In genomic region chr2:30443281-30443680, GRCm38 (mm10) we compare ENCODE assay signal across 9 mouse cellular contexts. TPM values are rescaled to one million over a fixed set of nuclear protein-coding genes. Genes with fewer than 3 reads are reported as not detected.
DNase-seq lines count a peak whose midpoint lies in the region; ATAC-seq lines count a peak whose summit lies in the region.
"Had no signal": no experiment of that assay in that cellular context is flagged by ENCODE, and none has a peak within 500 bp of the region (broad histone marks: within the 10 kb centered on the region; RNA-seq: fewer than 3 reads in every experiment).

No protein-coding gene starts in this region.

- no peak for DNase-seq in heart, postnatal 4 days
- no peak for DNase-seq in hindbrain, embryonic 10.5 days (ENCODE audit: low spot score)
- no peak for DNase-seq in frontal cortex, postnatal 36 days (ENCODE audit: low spot score in 2 of 2)
- no peak for DNase-seq in left cerebral cortex, adult 18-20 months (ENCODE audit: low spot score in 2 of 2)
- no peak for DNase-seq in right cerebral cortex, postnatal 14 days

- peaks cover 73% of the 10 kb centered on the region for H3K36me3 ChIP-seq in heart, embryonic 14.5 days (ENCODE audit: control insufficient read depth, insufficient read depth, low read length)
- peaks cover 79% of the 10 kb centered on the region for H3K36me3 ChIP-seq in hindbrain, embryonic 10.5 days
- H3K36me3 ChIP-seq in midbrain, embryonic 13.5 days = peaks cover 71% of the 10 kb centered on the region

- H3K9ac ChIP-seq in heart, embryonic 14.5 days (ENCODE audit: low read length) = peak overlapping the region; percentile 86
- peak overlapping the region; percentile 57 for H3K9ac ChIP-seq in midbrain, embryonic 13.5 days (replicated peaks)

- H3K27ac ChIP-seq in heart, embryonic 14.5 days (replicated peaks in 1 of 2; ENCODE audit: control insufficient read depth in 1 of 2, insufficient read depth in 1 of 2, low read depth in 2 of 2, low read length in 2 of 2) = peak overlapping the region; percentile 98 to 99
- H3K27ac ChIP-seq in brown adipose tissue, adult 24 weeks (replicated peaks; ENCODE audit: low read depth, low read length) = peak overlapping the region; percentile 99
- peak overlapping the region; percentile 98 for H3K27ac ChIP-seq in hindbrain, embryonic 10.5 days
- peak overlapping the region; percentile 97 for H3K27ac ChIP-seq in midbrain, embryonic 13.5 days

- H3K4me3 ChIP-seq in heart, embryonic 14.5 days (ENCODE audit: control insufficient read depth in 1 of 2, insufficient read depth in 1 of 2, low read depth in 1 of 2, low read length in 2 of 2) = peak overlapping the region; percentile 39 to 41; a peak in 2 of 4 replicates
- no peak overlapping the region for H3K4me3 ChIP-seq in brown adipose tissue, adult 24 weeks (ENCODE audit: insufficient read depth, low read depth, low read length)
- no peak overlapping the region for H3K4me3 ChIP-seq in hindbrain, embryonic 10.5 days
- H3K4me3 ChIP-seq in midbrain, embryonic 13.5 days (replicated peaks) = no peak overlapping the region

- ATAC-seq in heart, embryonic 14.5 days (ENCODE audit: insufficient number of reproducible peaks, insufficient read depth, low FRiP score, low read depth) = no peak
- no peak for ATAC-seq in midbrain, embryonic 13.5 days

- 39% methylated on average over 4 of the region's 4 CpGs for WGBS in heart, embryonic 14.5 days
- WGBS in hindbrain, embryonic 10.5 days = 68% methylated on average over 4 of the region's 4 CpGs
- WGBS in midbrain, embryonic 13.5 days = 61% methylated on average over 4 of the region's 4 CpGs

- H3K4me2 ChIP-seq in heart, embryonic 14.5 days (ENCODE audit: low read length) = peak overlapping the region; percentile 87
- no peak overlapping the region for H3K4me2 ChIP-seq in midbrain, embryonic 13.5 days (replicated peaks)

- no peaks in the 10 kb centered on the region for H3K27me3 ChIP-seq in heart, embryonic 14.5 days (ENCODE audit: control insufficient read depth, insufficient read depth, low read length)
- no peaks in the 10 kb centered on the region for H3K27me3 ChIP-seq in hindbrain, embryonic 10.5 days (ENCODE audit: insufficient read depth, poor library complexity, severe bottlenecking)
- no peaks in the 10 kb centered on the region for H3K27me3 ChIP-seq in midbrain, embryonic 13.5 days

- no peaks in the 10 kb centered on the region for H3K9me3 ChIP-seq in heart, embryonic 14.5 days (ENCODE audit: control insufficient read depth, low read length)
- H3K9me3 ChIP-seq in hindbrain, embryonic 10.5 days = no peaks in the 10 kb centered on the region
- H3K9me3 ChIP-seq in midbrain, embryonic 13.5 days = no peaks in the 10 kb centered on the region
- H3K9me3 ChIP-seq: G1E had no signal

- H3K4me1 ChIP-seq in heart, embryonic 14.5 days (ENCODE audit: control insufficient read depth in 2 of 2, insufficient read depth in 2 of 2, low read length in 2 of 2) = peaks cover 62 to 76% of the 10 kb centered on the region in 2 experiments
- peaks cover 67% of the 10 kb centered on the region for H3K4me1 ChIP-seq in brown adipose tissue, adult 24 weeks (ENCODE audit: control insufficient read depth, insufficient read depth, insufficient read length, low read length)
- peaks cover 88% of the 10 kb centered on the region for H3K4me1 ChIP-seq in hindbrain, embryonic 10.5 days (replicated peaks)
- peaks cover 52% of the 10 kb centered on the region for H3K4me1 ChIP-seq in midbrain, embryonic 13.5 days (replicated peaks)

RNA-seq across cellular contexts. Expression of gene Ptpa, which starts 27.4 kb away (rescaled TPM):
- 42.0 and 61.2 TPM in 2 replicates for polyA plus RNA-seq in heart, embryonic 14.5 days (2014; fragmentation: Nextera tagmentation; extraction: Ambion mirVana)
- 100 to 1,000 TPM; 139 TPM for total RNA-seq in heart, postnatal 4 days (2021)
- 83.8 and 94.3 TPM in 2 replicates for polyA plus RNA-seq in brown adipose tissue, adult 24 weeks (2012; ENCODE audit: insufficient read depth, insufficient read length, missing spikeins)
- polyA plus RNA-seq in hindbrain, embryonic 10.5 days (2016; fragmentation: Nextera tagmentation; extraction: Ambion mirVana) = 149 and 151 TPM in 2 replicates
- polyA plus RNA-seq in midbrain, embryonic 13.5 days (2015; fragmentation: Nextera tagmentation; extraction: Ambion mirVana) = 128 and 134 TPM in 2 replicates
- total RNA-seq in left cerebral cortex, adult 18-20 months (2021) = 100 to 1,000 TPM; 182 to 189 TPM

RNA-seq across cellular contexts. Expression of gene Crat, which starts 27.7 kb away (rescaled TPM):
- polyA plus RNA-seq in heart, embryonic 14.5 days (2014; fragmentation: Nextera tagmentation; extraction: Ambion mirVana) = 127 and 135 TPM in 2 replicates
- total RNA-seq in heart, postnatal 4 days (2021) = 100 to 1,000 TPM; 379 to 401 TPM
- 378 and 560 TPM in 2 replicates for polyA plus RNA-seq in brown adipose tissue, adult 24 weeks (2012; ENCODE audit: insufficient read depth, insufficient read length, missing spikeins)
- 22.4 and 26.7 TPM in 2 replicates for polyA plus RNA-seq in hindbrain, embryonic 10.5 days (2016; fragmentation: Nextera tagmentation; extraction: Ambion mirVana)
- 18.5 and 21.9 TPM in 2 replicates for polyA plus RNA-seq in midbrain, embryonic 13.5 days (2015; fragmentation: Nextera tagmentation; extraction: Ambion mirVana)
- 10 to 100 TPM; 53.7 to 57.3 TPM for total RNA-seq in left cerebral cortex, adult 18-20 months (2021)

RNA-seq across cellular contexts. Expression of gene Ier5l, which starts 30.7 kb away (rescaled TPM):
- polyA plus RNA-seq in heart, embryonic 14.5 days (2014; fragmentation: Nextera tagmentation; extraction: Ambion mirVana) = 3.5 and 4.2 TPM in 2 replicates
- total RNA-seq in heart, postnatal 4 days (2021) = 10 to 100 TPM; 10.7 to 12.1 TPM
- 2.5 and 3.5 TPM in 2 replicates for polyA plus RNA-seq in brown adipose tissue, adult 24 weeks (2012; ENCODE audit: insufficient read depth, insufficient read length, missing spikeins)
- polyA plus RNA-seq in hindbrain, embryonic 10.5 days (2016; fragmentation: Nextera tagmentation; extraction: Ambion mirVana) = 3.1 and 3.3 TPM in 2 replicates
- polyA plus RNA-seq in midbrain, embryonic 13.5 days (2015; fragmentation: Nextera tagmentation; extraction: Ambion mirVana) = 1.8 and 2.0 TPM in 2 replicates
- 10 to 100 TPM; 30.3 to 30.4 TPM for total RNA-seq in left cerebral cortex, adult 18-20 months (2021)
- total RNA-seq: G1E had no signal
- polyA plus RNA-seq: G1E had no signal

RNA-seq across cellular contexts. Expression of gene Dolpp1, which starts 51.2 kb away (rescaled TPM):
- 16.8 and 20.8 TPM in 2 replicates for polyA plus RNA-seq in heart, embryonic 14.5 days (2014; fragmentation: Nextera tagmentation; extraction: Ambion mirVana)
- 10 to 100 TPM; 14.2 to 14.6 TPM for total RNA-seq in heart, postnatal 4 days (2021)
- 10.4 and 13.8 TPM in 2 replicates for polyA plus RNA-seq in brown adipose tissue, adult 24 weeks (2012; ENCODE audit: insufficient read depth, insufficient read length, missing spikeins)
- polyA plus RNA-seq in hindbrain, embryonic 10.5 days (2016; fragmentation: Nextera tagmentation; extraction: Ambion mirVana) = 52.9 and 55.6 TPM in 2 replicates
- polyA plus RNA-seq in midbrain, embryonic 13.5 days (2015; fragmentation: Nextera tagmentation; extraction: Ambion mirVana) = 54.7 and 56.6 TPM in 2 replicates
- 10 to 100 TPM; 24.2 to 27.5 TPM for total RNA-seq in left cerebral cortex, adult 18-20 months (2021)

Comparison
In these comparisons a context has a peak if more than half of its experiments do, and no peak if none do; other contexts are left out.
1. H3K4me3 ChIP-seq: peak in heart, embryonic 14.5 days (2 of 2); none in brown adipose tissue, adult 24 weeks (single experiment), hindbrain, embryonic 10.5 days (single experiment) and midbrain, embryonic 13.5 days (single experiment).
2. Peak in every context shown above with its lines, with median percentiles within 50 percentile points of each other: H3K27ac ChIP-seq.